Mouse (Mus musculus) C2C12 (cell line): ENCODE results near the gene 1110051M20Rik.

ENCODE experiments used
- CEBPB ChIP-seq: IDR thresholded peaks from one replicate; pipeline ENCODE4 v1.6.1; 2011; ENCODE audit warnings: low read depth, mild to moderate bottlenecking, control low read depth, moderate library complexity
- CTCF ChIP-seq: IDR thresholded peaks from one replicate; pipeline ENCODE4 v1.5.1; 2011; ENCODE audit not compliant: control insufficient read depth, insufficient read depth, insufficient read length
- FOSL1 ChIP-seq: IDR thresholded peaks from one replicate; pipeline ENCODE4 v1.8.0; 2011; ENCODE audit warnings: mild to moderate bottlenecking, low read length; ENCODE audit not compliant: poor library complexity, insufficient read depth, severe bottlenecking
- MAX ChIP-seq: IDR thresholded peaks from one replicate; pipeline ENCODE4 v1.6.1; 2011; ENCODE audit warnings: mild to moderate bottlenecking, control low read depth
- MYOD1 ChIP-seq: IDR thresholded peaks from one replicate; pipeline ENCODE4 v1.6.1; 2011; ENCODE audit warnings: low read depth; ENCODE audit not compliant: control insufficient read depth, insufficient read length
- MYOG ChIP-seq: IDR thresholded peaks from one replicate; pipeline ENCODE4 v1.6.1; 2011; ENCODE audit not compliant: control insufficient read depth, insufficient read length; ENCODE audit errors: extremely low read depth
- USF1 ChIP-seq: IDR thresholded peaks from one replicate; pipeline ENCODE4 v1.6.1; 2011; ENCODE audit warnings: low read depth, mild to moderate bottlenecking, control low read depth, moderate library complexity

DNA sequence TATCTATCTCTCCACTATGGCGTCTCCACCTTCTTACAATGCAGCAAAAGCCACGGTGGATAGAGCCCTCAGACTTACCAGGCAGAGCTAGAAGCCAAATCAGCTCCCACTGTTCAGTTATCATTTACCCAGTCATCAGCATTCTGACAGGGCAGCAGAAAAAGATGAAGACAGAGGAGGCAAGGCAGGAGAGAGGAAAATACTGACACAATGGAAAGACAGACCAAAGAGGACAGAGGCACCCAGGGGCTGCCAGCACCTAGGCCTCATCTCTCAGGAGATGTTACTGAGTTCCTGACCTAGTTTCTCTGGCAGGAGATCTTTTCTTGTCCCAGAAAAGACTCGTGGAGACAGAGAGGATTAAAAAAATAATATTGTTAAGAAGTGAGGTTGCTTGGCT is 45.3 kb downstream of the 1110051M20Rik start:
- TF ChIP-seq CTCF (no peak), MYOG (no peak), FOSL1 (no peak), MYOD1 (no peak), MAX (no peak), USF1 (no peak), CEBPB (no peak)
